Mouse (Mus musculus) ES-E14 (cell line): Measurements from ENCODE around the gene Steap2. TPM values are rescaled to one million over a fixed set of nuclear protein-coding genes. Genes with fewer than 3 reads are reported as not detected.

Source experiments
- DNase-seq: peaks from one replicate; pipeline ENCODE4 v3.0.0-alpha.2; 2013; ENCODE audit warnings: low read depth, low spot score
- H3K27ac ChIP-seq: 2 replicates; pipeline ENCODE4 v1.5.1; 2012; ENCODE audit warnings: low read depth, mild to moderate bottlenecking, low read length, moderate library complexity, mixed read lengths; ENCODE audit not compliant: poor library complexity, insufficient read depth, severe bottlenecking
- H3K36me3 ChIP-seq: 2 replicates; pipeline ENCODE4 v1.6.1; 2012; ENCODE audit warnings: mild to moderate bottlenecking, low read length, moderate library complexity, mixed read lengths; ENCODE audit not compliant: control insufficient read depth, poor library complexity, insufficient read depth, severe bottlenecking
- H3K4me1 ChIP-seq, 2 experiments: fragments of 150-350 bp in 1 of 2; sonication (generic) in 1 of 2; 2 replicates each; pipeline ENCODE4 v1.6.1; 2012; ENCODE audit warnings: low read length in 2 of 2, mild to moderate bottlenecking in 1 of 2, mixed read lengths in 1 of 2; ENCODE audit not compliant: control insufficient read depth in 2 of 2, insufficient read depth in 2 of 2, poor library complexity in 1 of 2
- H3K4me3 ChIP-seq, 2 experiments: fragments of 150-350 bp in 1 of 2; sonication (generic) in 1 of 2; 2 replicates each; pipeline ENCODE4 v1.5.1; 2012; ENCODE audit warnings: low read length in 2 of 2, low read depth in 1 of 2, mild to moderate bottlenecking in 1 of 2, mixed read lengths in 1 of 2; ENCODE audit not compliant: insufficient read depth in 1 of 2, poor library complexity in 1 of 2, severe bottlenecking in 1 of 2
- H3K9ac ChIP-seq: 2 replicates; pipeline ENCODE4 v1.6.1; 2012; ENCODE audit warnings: low read depth, mild to moderate bottlenecking, low read length, mixed read lengths; ENCODE audit not compliant: poor library complexity, insufficient read depth, severe bottlenecking
- H3K9me3 ChIP-seq: fragments of 150-350 bp; sonication (generic); 2 replicates; pipeline ENCODE4 v1.6.1; 2012; ENCODE audit warnings: low read depth, mild to moderate bottlenecking, low read length; ENCODE audit not compliant: control insufficient read depth, insufficient read depth
- CHD2 ChIP-seq: IDR thresholded peaks from 2 replicates; pipeline ENCODE4 v1.6.1; 2014; ENCODE audit warnings: mild to moderate bottlenecking, low read depth, low read length, inconsistent platforms
- HCFC1 ChIP-seq: IDR thresholded peaks from 2 replicates; pipeline ENCODE4 v1.6.1; 2012; ENCODE audit warnings: low read length, inconsistent platforms, borderline replicate concordance; ENCODE audit not compliant: insufficient read depth
- MAFK ChIP-seq: IDR thresholded peaks from 2 replicates; pipeline ENCODE4 v1.6.1; 2014; ENCODE audit warnings: mild to moderate bottlenecking, low read depth, low read length, inconsistent platforms; ENCODE audit not compliant: insufficient read depth
- ZC3H11A ChIP-seq: IDR thresholded peaks from 2 replicates; pipeline ENCODE4 v1.6.1; 2012; ENCODE audit warnings: low read depth, mild to moderate bottlenecking, inconsistent platforms, low read length, borderline replicate concordance
- ZNF384 ChIP-seq: IDR thresholded peaks from 2 replicates; pipeline ENCODE4 v1.6.1; 2012; ENCODE audit warnings: low read depth, low read length, inconsistent platforms
- in situ Hi-C, 2 experiments: fragments of 600-800 bp; cut with MboI; formaldehyde crosslinking; loops; one replicate each; pipeline ENCODE4 v1.15.1; 2025; ENCODE audit warnings: low sequenced_read_pairs in 2 of 2, inconsistent platforms in 1 of 2; ENCODE audit not compliant: unreplicated experiment in 2 of 2
- total RNA-seq: library from RNA; depleted of rRNA; stranded (reverse); fragments of 300-350 nt; gene quantifications from 2 replicates; pipeline ENCODE4 v1.2.3, GENCODE M21; 2012

Gene Steap2
- total RNA-seq, 1 experiment = 26.4 TPM

- no peak for DNase-seq
- Histone ChIP-seq H3K9me3 (no peaks in the 10 kb centered on the region), H3K36me3 (no peaks in the 10 kb centered on the region), H3K27ac (no peak overlapping the region), H3K4me1 (no peaks in the 10 kb centered on the region), H3K9ac (no peak overlapping the region), H3K4me3 (no peak overlapping the region)
- in situ Hi-C loops = no loop called here
- TF ChIP-seq CHD2 = no peak
- no peak for TF ChIP-seq ZC3H11A
- no peak for TF ChIP-seq ZNF384
- TF ChIP-seq HCFC1 = no peak
- no peak for TF ChIP-seq MAFK
Measured at GRCm38 (mm10) chr5:5722217-5722616, 27.8 kb upstream of the Steap2 start.

- Histone ChIP-seq H3K4me1 (peaks cover 4 to 6% of the 10 kb centered on the region in 2 experiments), H3K4me3 (no peak overlapping the region), H3K9me3 (no peaks in the 10 kb centered on the region), H3K27ac (no peak overlapping the region), H3K9ac (no peak overlapping the region), H3K36me3 (no peaks in the 10 kb centered on the region)
- DNase-seq = no peak
- in situ Hi-C loops = no loop called here
- no peak for TF ChIP-seq HCFC1
- TF ChIP-seq MAFK = no peak
Measured at GRCm38 (mm10) chr5:5711032-5711431, 16.7 kb upstream of the Steap2 start.

GRCm38 (mm10) chr5:5707341-5708278 lies 13.2 kb upstream of the Steap2 start:
- DNase-seq = no peak
- in situ Hi-C loops = no loop called here

GRCm38 (mm10) chr5:5705019-5705418 lies 10.6 kb upstream of the Steap2 start:
- DNase-seq = no peak
- H3K27ac ChIP-seq = no peak overlapping the region
- H3K9me3 ChIP-seq = no peaks in the 10 kb centered on the region
- peaks cover 7 to 13% of the 10 kb centered on the region in 2 experiments for H3K4me1 ChIP-seq
- TF ChIP-seq ZC3H11A = no peak
- TF ChIP-seq ZNF384 = no peak
- no peak for TF ChIP-seq MAFK
- no peak for TF ChIP-seq HCFC1
- no peak for TF ChIP-seq CHD2
- in situ Hi-C loops = no loop called here
- H3K9ac ChIP-seq = no peak overlapping the region
- H3K4me3 ChIP-seq = no peak overlapping the region
- H3K36me3 ChIP-seq = no peaks in the 10 kb centered on the region

More at GRCm38 (mm10) chr5:5707341-5708278, 13.2 kb upstream of the Steap2 start:
- Histone ChIP-seq H3K27ac (peak overlapping the region; percentile 69; the same call in 1 of the 2 replicates), H3K4me3 (peak overlapping the region in 1 of 2 experiments; percentile 27; a peak in 1 of 4 replicates), H3K9ac (peak overlapping the region; percentile 26; the same call in 1 of the 2 replicates), H3K9me3 (no peaks in the 10 kb centered on the region), H3K36me3 (no peaks in the 10 kb centered on the region), H3K4me1 (peaks cover 4 to 6% of the 10 kb centered on the region in 2 experiments)
- TF ChIP-seq MAFK (no peak), HCFC1 (no peak), ZC3H11A (no peak), ZNF384 (no peak), CHD2 (no peak)
